Mouse (Mus musculus) CD8-positive naive resting alpha-beta T cell, adult 2 months (primary cell): Measurements from ENCODE around the gene Rbm4.

Source experiments
- DNase-seq, 2 experiments: peaks; one replicate each; pipeline ENCODE4 v3.0.0; 2022; ENCODE audit warnings: low read depth in 2 of 2, low spot score in 2 of 2

Gene Rbm4

DNA sequence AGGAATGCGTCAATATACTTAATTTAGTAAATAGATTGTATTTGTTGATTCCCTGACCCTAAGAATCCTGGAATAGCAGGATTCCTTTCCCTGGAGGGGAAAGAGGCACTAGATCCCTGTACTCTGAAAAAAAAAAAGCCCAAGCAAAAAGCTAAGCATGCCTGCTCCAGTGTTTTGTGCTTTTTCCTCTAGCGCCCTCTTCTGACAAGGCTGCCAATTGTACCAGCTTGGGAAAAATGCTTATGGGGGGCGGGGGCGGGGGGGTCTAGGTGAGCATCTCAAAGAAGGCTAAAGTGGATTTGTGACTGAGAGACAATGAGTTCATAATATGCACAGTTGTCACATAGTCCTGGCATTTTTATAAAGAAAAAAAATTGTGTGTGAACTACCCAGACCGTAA is 50.2 kb downstream of the Rbm4 start:
- DNase-seq, result no peak

DNA sequence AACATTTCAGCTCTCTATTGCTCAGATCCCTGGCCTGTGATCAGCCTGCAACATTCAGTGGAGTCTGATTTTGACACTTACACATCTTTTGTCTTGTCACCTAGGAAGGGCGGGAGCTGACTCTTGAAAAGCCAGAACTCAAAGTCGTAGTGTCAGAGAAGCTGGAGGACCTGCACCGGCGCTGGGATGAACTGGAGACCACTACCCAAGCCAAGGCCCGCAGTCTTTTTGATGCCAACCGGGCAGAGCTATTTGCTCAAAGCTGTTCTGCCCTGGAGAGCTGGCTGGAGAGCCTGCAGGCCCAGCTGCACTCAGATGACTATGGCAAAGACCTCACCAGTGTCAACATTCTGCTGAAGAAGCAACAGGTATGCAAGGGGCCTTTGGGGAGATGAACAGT is 51.5 kb downstream of the Rbm4 start:
- no peak for DNase-seq

DNA sequence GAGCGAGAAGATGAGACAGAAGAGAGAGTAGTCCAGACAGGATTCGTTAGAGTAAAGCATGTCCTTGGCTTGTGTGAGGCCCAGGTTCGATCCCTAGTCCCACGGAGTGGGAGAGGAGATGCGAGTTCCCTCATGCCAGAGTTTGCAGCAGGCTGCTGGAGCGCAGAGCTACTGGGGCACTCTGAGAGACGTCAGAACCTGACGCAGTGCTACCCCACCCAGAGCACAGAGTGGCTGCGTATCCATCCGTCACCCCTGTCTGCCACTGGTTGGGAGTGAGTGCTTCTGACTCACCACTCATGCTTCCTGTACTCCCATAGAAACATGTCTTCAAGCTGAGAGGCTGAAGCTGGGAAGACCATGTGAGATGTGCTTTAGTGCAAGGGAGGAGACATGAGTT is 52.2 kb downstream of the Rbm4 start:
- DNase-seq, result no peak

DNA sequence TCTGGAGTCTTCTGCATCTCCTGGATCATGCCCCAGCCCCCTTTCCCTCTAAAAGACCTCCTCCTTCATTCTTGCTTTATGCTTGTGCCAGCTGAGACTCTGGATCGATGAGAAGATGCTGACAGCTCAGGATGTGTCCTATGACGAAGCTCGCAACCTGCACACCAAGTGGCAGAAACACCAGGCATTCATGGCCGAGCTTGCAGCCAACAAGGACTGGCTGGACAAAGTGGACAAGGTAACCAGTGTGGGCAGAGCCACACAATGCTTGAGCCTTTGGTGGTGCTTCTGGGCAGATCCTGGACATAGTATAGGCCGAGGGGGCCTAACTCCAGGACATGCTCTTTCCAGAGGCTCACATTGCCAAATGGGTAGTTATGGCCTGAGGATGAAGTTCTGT is 53.9 kb downstream of the Rbm4 start:
- no peak for DNase-seq

DNA sequence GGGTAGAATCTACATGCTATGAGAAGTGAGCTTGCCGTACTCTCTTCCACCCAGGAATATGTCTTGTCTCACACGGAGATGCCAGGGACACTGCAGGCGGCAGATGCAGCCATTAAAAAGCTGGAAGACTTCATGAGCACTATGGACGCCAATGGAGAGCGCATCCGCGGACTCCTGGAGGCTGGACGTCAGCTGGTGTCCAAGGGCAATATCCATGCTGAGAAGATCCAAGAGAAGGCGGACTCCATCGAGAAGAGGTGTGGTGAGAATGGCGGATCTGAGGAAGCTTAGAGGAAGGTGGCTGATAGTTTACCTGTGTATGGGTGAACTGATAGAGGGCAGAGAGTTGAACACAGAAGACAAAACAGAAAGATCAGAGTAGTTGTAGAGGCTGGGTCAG is 54.6 kb downstream of the Rbm4 start:
- DNase-seq, result no peak

DNA sequence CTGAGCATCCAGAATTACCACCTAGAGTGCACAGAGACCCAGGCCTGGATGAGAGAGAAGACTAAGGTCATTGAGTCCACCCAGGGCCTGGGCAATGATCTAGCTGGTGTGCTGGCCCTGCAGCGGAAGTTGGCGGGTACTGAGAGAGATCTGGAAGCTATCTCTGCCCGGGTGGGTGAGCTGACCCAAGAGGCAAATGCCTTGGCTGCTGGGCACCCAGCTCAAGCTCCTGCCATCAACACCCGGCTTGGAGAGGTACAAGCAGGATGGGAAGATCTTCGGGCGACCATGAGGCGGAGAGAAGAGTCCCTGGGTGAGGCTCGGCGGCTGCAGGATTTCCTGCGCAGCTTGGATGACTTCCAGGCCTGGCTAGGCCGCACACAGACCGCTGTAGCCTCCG is 55.8 kb downstream of the Rbm4 start:
- no peak for DNase-seq
